Mouse (Mus musculus) heart, embryonic 14.5 days (tissue): ENCODE results near the gene Itga11. TPM values are rescaled to one million over a fixed set of nuclear protein-coding genes. Genes with fewer than 3 reads are reported as not detected.

Experiments used
- ATAC-seq: fragments of 200-750 bp; cut with Nextera tagmentation; 2 replicates; pipeline ENCODE4 v1.8.0; 2017; ENCODE audit warnings: low read depth, moderate TSS enrichment; ENCODE audit not compliant: insufficient number of reproducible peaks, insufficient read depth, low FRiP score
- H3K27ac ChIP-seq, 2 experiments: fragments of 200-500 bp in 1 of 2; fragments of 300-500 bp in 1 of 2; sonication (generic) in 1 of 2; replicated peaks in 1 of 2; 2 replicates each; pipeline ENCODE4 v1.5.1; 2012 to 2014; ENCODE audit warnings: low read depth in 2 of 2, low read length in 2 of 2, control low read depth in 1 of 2, mild to moderate bottlenecking in 1 of 2, mixed read lengths in 1 of 2; ENCODE audit not compliant: control insufficient read depth in 1 of 2, insufficient read depth in 1 of 2
- H3K27me3 ChIP-seq: fragments of 300-500 bp; sonication (generic); 2 replicates; pipeline ENCODE4 v1.6.1; 2014; ENCODE audit warnings: mild to moderate bottlenecking, low read length, control low read depth; ENCODE audit not compliant: control insufficient read depth, insufficient read depth
- H3K36me3 ChIP-seq: fragments of 300-500 bp; sonication (generic); 2 replicates; pipeline ENCODE4 v1.6.1; 2014; ENCODE audit warnings: mild to moderate bottlenecking, control low read depth, low read length, mixed read lengths; ENCODE audit not compliant: control insufficient read depth, insufficient read depth
- H3K4me1 ChIP-seq, 2 experiments: fragments of 200-500 bp in 1 of 2; fragments of 300-500 bp in 1 of 2; sonication (generic) in 1 of 2; 2 replicates each; pipeline ENCODE4 v1.6.1; 2012 to 2014; ENCODE audit warnings: low read length in 2 of 2, control low read depth in 1 of 2, mixed read lengths in 1 of 2; ENCODE audit not compliant: control insufficient read depth in 2 of 2, insufficient read depth in 2 of 2
- H3K4me2 ChIP-seq: fragments of 300-500 bp; sonication (generic); 2 replicates; pipeline ENCODE4 v1.6.1; 2014; ENCODE audit warnings: mild to moderate bottlenecking, low read length
- H3K4me3 ChIP-seq, 2 experiments: fragments of 200-500 bp in 1 of 2; fragments of 300-500 bp in 1 of 2; sonication (generic) in 1 of 2; 2 replicates each; pipeline ENCODE4 v1.5.1; 2012 to 2014; ENCODE audit warnings: low read length in 2 of 2, mild to moderate bottlenecking in 2 of 2, control low read depth in 1 of 2, low read depth in 1 of 2, moderate library complexity in 1 of 2; ENCODE audit not compliant: control insufficient read depth in 1 of 2, insufficient read depth in 1 of 2
- H3K9ac ChIP-seq: fragments of 300-500 bp; sonication (generic); 2 replicates; pipeline ENCODE4 v1.6.1; 2014; ENCODE audit warnings: mild to moderate bottlenecking, low read length
- H3K9me3 ChIP-seq: fragments of 300-500 bp; sonication (generic); 2 replicates; pipeline ENCODE4 v1.6.1; 2016; ENCODE audit warnings: low read length, control low read depth; ENCODE audit not compliant: control insufficient read depth
- WGBS: fragments of 180-500 bp; shearing (Covaris S2); extraction: QIAGEN DNeasy Blood & Tissue Kit; methylation state at CpG from one replicate; pipeline ENCODE4 v1.1.7; 2014; 5-methylcytosine and 5-hydroxymethylcytosine counted together
- polyA plus RNA-seq: library from polyadenylated mRNA; unstranded; fragments of >200 nt; fragmentation: Nextera tagmentation; extraction: Ambion mirVana; gene quantifications from 2 replicates; pipeline ENCODE4 v1.2.1, GENCODE M21; 2014

Itga11 gene
- polyA plus RNA-seq, 1 experiment from 2014 or later, result 0.92 TPM

DNA sequence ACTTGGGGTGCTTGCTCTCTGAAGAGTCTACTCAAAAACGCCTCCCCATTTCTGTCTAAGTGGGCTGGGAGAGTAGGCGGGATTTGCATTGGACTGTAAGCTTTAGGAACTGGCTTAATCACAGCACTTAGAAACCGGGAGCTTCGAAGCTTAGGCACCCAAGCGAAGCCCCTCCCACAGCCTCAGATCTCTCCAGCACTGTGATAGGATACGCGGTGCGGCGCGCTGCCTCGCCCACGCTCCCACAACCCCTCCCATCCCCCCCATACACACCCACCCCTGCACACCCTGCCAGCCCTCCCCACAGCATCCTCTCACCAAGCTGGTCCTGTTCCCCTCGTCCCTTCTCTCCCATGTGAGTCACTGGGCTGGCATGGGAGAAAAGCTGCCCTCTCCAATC is 85.9 kb downstream of the Itga11 start:
- Histone ChIP-seq H3K36me3 (no peaks in the 10 kb centered on the region), H3K9me3 (no peaks in the 10 kb centered on the region), H3K4me2 (peak overlapping the region; percentile 56), H3K27me3 (no peaks in the 10 kb centered on the region), H3K4me3 (no peak overlapping the region; a peak in 1 of 4 replicates), H3K4me1 (0 out of 4 replicates have a peak, but pooled peaks cover 2 to 6% of the 10 kb centered on the region in 2 experiments), H3K9ac (no peak overlapping the region), H3K27ac (no peak overlapping the region)
- 4% methylated on average over 13 of the region's 13 CpGs for WGBS
- ATAC-seq, result no peak

DNA sequence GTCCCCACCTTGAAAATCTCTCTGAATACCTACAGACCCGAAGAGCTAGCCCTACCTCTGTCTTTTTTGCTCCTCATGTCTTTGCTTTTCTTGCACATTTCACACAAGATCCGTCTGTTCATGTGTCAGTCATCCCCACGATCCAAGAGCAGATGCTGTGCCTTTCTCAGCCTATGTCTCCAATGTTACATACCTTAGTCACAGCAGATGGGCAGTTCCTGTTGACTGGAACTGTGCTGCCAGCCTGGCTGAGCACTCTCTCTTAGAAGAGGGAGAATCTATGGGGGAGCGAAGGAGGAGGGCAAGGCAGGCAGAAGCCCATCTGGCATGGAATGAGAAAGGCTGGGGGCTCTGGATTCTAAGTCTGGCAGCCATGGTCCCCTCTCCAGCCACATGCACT is 87.7 kb downstream of the Itga11 start:
- ATAC-seq, result no peak
- WGBS, result 70% methylated on average over 4 of the region's 4 CpGs
- Histone ChIP-seq H3K36me3 (no peaks in the 10 kb centered on the region), H3K9ac (no peak overlapping the region), H3K4me3 (no peak overlapping the region), H3K4me1 (0 out of 4 replicates have a peak, but pooled peaks cover 2 to 6% of the 10 kb centered on the region in 2 experiments), H3K9me3 (no peaks in the 10 kb centered on the region), H3K4me2 (no peak overlapping the region), H3K27ac (no peak overlapping the region), H3K27me3 (no peaks in the 10 kb centered on the region)

GRCm38 (mm10) chr9:62767464-62767863 is 89.8 kb downstream of the Itga11 start:
- Histone ChIP-seq H3K9me3 (no peaks in the 10 kb centered on the region), H3K27ac (no peak overlapping the region), H3K4me1 (peaks cover 2 to 6% of the 10 kb centered on the region in 2 experiments; a peak in 1 of 4 replicates), H3K4me3 (no peak overlapping the region), H3K4me2 (no peak overlapping the region), H3K36me3 (no peaks in the 10 kb centered on the region), H3K27me3 (no peaks in the 10 kb centered on the region), H3K9ac (no peak overlapping the region)
- no peak for ATAC-seq
- whole genome bisulfite sequencing, result 54% methylated on average over 17 of the region's 17 CpGs

GRCm38 (mm10) chr9:62768361-62768760 is 90.7 kb downstream of the Itga11 start:
- H3K36me3 ChIP-seq, result no peaks in the 10 kb centered on the region
- no peak overlapping the region for H3K4me3 ChIP-seq
- H3K9me3 ChIP-seq, result no peaks in the 10 kb centered on the region
- H3K4me1 ChIP-seq, result peaks cover under 1 to 5% of the 10 kb centered on the region in 2 experiments; a peak in 1 of 4 replicates
- no peak overlapping the region for H3K9ac ChIP-seq
- no peak overlapping the region for H3K27ac ChIP-seq
- WGBS, result 71% methylated on average over 5 of the region's 5 CpGs
- ATAC-seq, result no peak
- no peaks in the 10 kb centered on the region for H3K27me3 ChIP-seq
- no peak overlapping the region for H3K4me2 ChIP-seq

DNA sequence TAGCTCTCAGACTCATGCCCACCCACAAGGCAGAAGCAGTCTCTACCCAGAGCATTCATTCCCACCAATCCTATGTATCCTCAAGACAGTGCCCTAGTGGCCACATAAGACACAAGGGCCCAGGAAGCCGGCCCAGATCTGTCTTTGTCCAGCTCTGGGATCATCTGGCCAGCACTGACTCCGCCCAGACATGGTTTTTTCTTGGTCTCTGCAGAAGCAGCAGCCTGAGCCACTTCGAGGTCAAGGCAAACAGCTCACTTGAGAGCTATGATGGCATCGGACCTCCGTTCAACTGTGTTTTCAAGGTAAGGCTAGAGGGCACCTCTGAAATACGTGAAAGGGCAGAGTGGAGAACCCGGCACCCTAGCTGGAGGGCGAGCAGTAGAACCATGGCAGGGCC is 95.1 kb downstream of the Itga11 start:
- H3K27ac ChIP-seq, result no peak overlapping the region
- no peak overlapping the region for H3K9ac ChIP-seq
- no peaks in the 10 kb centered on the region; a peak in 2 of 4 replicates for H3K4me1 ChIP-seq
- H3K4me3 ChIP-seq, result no peak overlapping the region
- WGBS, result 77% methylated on average over 8 of the region's 8 CpGs
- H3K9me3 ChIP-seq, result no peaks in the 10 kb centered on the region
- H3K27me3 ChIP-seq, result no peaks in the 10 kb centered on the region
- no peaks in the 10 kb centered on the region for H3K36me3 ChIP-seq
- no peak for ATAC-seq
- no peak overlapping the region for H3K4me2 ChIP-seq

- no peak for ATAC-seq
- no peak overlapping the region for H3K4me2 ChIP-seq
- no peaks in the 10 kb centered on the region for H3K9me3 ChIP-seq
- no peak overlapping the region for H3K4me3 ChIP-seq
- no peaks in the 10 kb centered on the region for H3K27me3 ChIP-seq
- H3K9ac ChIP-seq, result no peak overlapping the region
- 38% methylated on average over 4 of the region's 4 CpGs for WGBS
- no peak overlapping the region for H3K27ac ChIP-seq
- H3K36me3 ChIP-seq, result no peaks in the 10 kb centered on the region
- no peaks in the 10 kb centered on the region; a peak in 2 of 4 replicates for H3K4me1 ChIP-seq
These were observed 97.8 kb downstream of the Itga11 start for GRCm38 (mm10) chr9:62775464-62775863.

DNA sequence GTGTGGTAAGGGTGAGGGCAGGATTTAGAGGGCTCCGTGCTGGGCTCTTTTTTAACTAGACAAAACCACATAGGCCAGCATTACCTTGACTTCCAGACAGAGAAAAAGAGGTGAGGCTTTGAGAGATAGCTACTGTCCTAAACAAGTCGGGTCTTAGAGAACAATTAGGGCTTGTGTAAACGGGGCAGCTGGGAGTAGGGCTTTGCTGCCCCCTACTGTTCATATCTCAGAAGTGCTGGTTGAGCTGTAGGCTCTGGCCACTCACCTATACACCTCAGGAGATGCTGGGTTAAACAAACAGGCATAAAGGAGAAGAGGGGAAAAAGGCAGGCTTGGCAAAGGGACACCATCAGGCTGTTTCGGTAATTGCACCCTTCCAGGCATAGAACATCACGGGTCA is 99.8 kb downstream of the Itga11 start:
- no peak overlapping the region for H3K4me3 ChIP-seq
- H3K27ac ChIP-seq, result no peak overlapping the region
- WGBS, result 4% methylated on average over 5 of the region's 5 CpGs
- no peak overlapping the region for H3K9ac ChIP-seq
- ATAC-seq, result no peak
- no peaks in the 10 kb centered on the region for H3K36me3 ChIP-seq
- peaks cover 0 to 8% of the 10 kb centered on the region in 2 experiments; a peak in 2 of 4 replicates for H3K4me1 ChIP-seq
- H3K9me3 ChIP-seq, result no peaks in the 10 kb centered on the region
- no peak overlapping the region for H3K4me2 ChIP-seq
- no peaks in the 10 kb centered on the region for H3K27me3 ChIP-seq

DNA sequence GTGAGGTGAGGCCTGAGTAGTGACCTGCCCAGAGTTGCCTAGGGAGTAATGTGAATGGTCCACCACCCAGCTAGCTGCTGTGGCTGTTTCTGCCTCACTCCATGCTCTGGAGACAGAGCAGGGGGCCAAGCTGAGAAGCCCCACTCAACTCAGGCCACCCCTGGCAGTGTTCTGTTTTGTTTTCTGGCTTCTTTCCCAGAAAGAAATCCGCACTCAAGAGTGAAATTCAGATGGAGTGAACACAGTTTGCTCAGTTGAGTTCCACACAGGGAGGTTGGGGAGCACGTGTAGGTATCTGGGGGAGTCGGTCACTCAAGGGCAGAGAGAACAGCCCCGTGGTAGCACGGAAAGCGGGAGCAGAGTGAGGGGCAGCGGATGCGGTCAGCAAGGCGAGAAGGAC is 101.1 kb downstream of the Itga11 start:
- H3K9ac ChIP-seq, result no peak overlapping the region
- H3K4me1 ChIP-seq, result peaks cover 8 to 16% of the 10 kb centered on the region in 2 experiments; a peak in 3 of 4 replicates
- no peak overlapping the region for H3K27ac ChIP-seq
- no peaks in the 10 kb centered on the region for H3K36me3 ChIP-seq
- WGBS, result 80% methylated on average over 9 of the region's 9 CpGs
- H3K4me3 ChIP-seq, result no peak overlapping the region
- no peaks in the 10 kb centered on the region for H3K27me3 ChIP-seq
- no peak overlapping the region for H3K4me2 ChIP-seq
- no peak for ATAC-seq
- H3K9me3 ChIP-seq, result no peaks in the 10 kb centered on the region
